Comparison of ENCODE assay signal across 8 mouse cellular contexts in genomic region chr2:167062965-167063880, GRCm38 (mm10). TPM values are rescaled to one million over a fixed set of nuclear protein-coding genes. Genes with fewer than 3 reads are reported as not detected.
A peak's percentile ranks its signal among the peaks of the same experiment; 100 is the strongest.
DNase-seq lines count a peak whose midpoint lies in the region; ATAC-seq and TF ChIP-seq lines count a peak whose summit lies in the region.

TSS of gene Znfx1 (minus strand) at chr2:167063015.

- H3K9ac ChIP-seq in ES-Bruce4 (ENCODE audit: low read depth, poor library complexity, severe bottlenecking) = peak within 1 kb of the TSS; percentile 93
- peak within 1 kb of the TSS; percentile 96 for H3K9ac ChIP-seq in forebrain, embryonic 15.5 days (replicated peaks)

- intact Hi-C loops in heart, postnatal 25 days (cut with DNase I) = loop anchor here (5.0 kb wide), 1 partner anchor 359 kb away; the partner anchor contains the start of gene Slc9a8

- WGBS in forebrain, embryonic 15.5 days = under 1% methylated on average over 44 of the region's 57 CpGs
- WGBS in lung, adult 2 months = under 1% methylated on average over 57 of the region's 57 CpGs

- H3K4me2 ChIP-seq in forebrain, embryonic 15.5 days (replicated peaks) = peak within 1 kb of the TSS; percentile 72

- no peaks in the 10 kb centered on the region for H3K9me3 ChIP-seq in ES-Bruce4 (replicated peaks; ENCODE audit: control insufficient read depth, insufficient read depth, low read length, poor library complexity, severe bottlenecking)
- H3K9me3 ChIP-seq in forebrain, embryonic 15.5 days = no peaks in the 10 kb centered on the region

- H3K27me3 ChIP-seq in ES-Bruce4 (ENCODE audit: control insufficient read depth, insufficient read depth, low read length, poor library complexity, severe bottlenecking) = no peaks in the 10 kb centered on the region
- H3K27me3 ChIP-seq in forebrain, embryonic 15.5 days = no peaks in the 10 kb centered on the region

- H3K4me3 ChIP-seq in ES-Bruce4 (ENCODE audit: low read depth, low read length) = peak within 1 kb of the TSS; percentile 98
- H3K4me3 ChIP-seq in forebrain, embryonic 15.5 days = peak within 1 kb of the TSS; percentile 90
- H3K4me3 ChIP-seq in lung, adult 2 months (replicated peaks; ENCODE audit: extremely low read depth, low read depth, low read length) = peak within 1 kb of the TSS; percentile 86

- H3K36me3 ChIP-seq in ES-Bruce4 (ENCODE audit: control insufficient read depth, insufficient read depth, low read length, poor library complexity, severe bottlenecking) = peaks cover 31% of the 10 kb centered on the region
- H3K36me3 ChIP-seq in forebrain, embryonic 15.5 days = peaks cover 30% of the 10 kb centered on the region

- H3K27ac ChIP-seq in ES-Bruce4 (ENCODE audit: insufficient read depth, low read length) = peak within 1 kb of the TSS; percentile 94
- peak within 1 kb of the TSS; percentile 93 for H3K27ac ChIP-seq in forebrain, embryonic 15.5 days (replicated peaks)

- peak; percentile 100 for TF ChIP-seq POLR2A in ES-Bruce4 (IDR thresholded peaks at IDR 0.05; ENCODE audit: insufficient read depth, low read length)
- peak; percentile 100 for TF ChIP-seq POLR2A in lung, adult 2 months (IDR thresholded peaks at IDR 0.05; ENCODE audit: borderline replicate concordance, extremely low read depth, low read depth, low read length)

- DNase-seq in cerebellum, adult 11 months = peak; percentile 97
- peak; percentile 95 for DNase-seq in heart, postnatal 25 days (ENCODE audit: low spot score)
- DNase-seq in layer of hippocampus, adult 18-20 months (ENCODE audit: low spot score in 2 of 2) = peak; percentile 93 to 97
- peak; percentile 97 for DNase-seq in lung, adult 2 months
- DNase-seq in thymus, adult 18-20 months = peak; percentile 92 to 93

- H3K4me1 ChIP-seq in ES-Bruce4 (ENCODE audit: control insufficient read depth, insufficient read depth, low read length) = peaks cover 5% of the 10 kb centered on the region
- H3K4me1 ChIP-seq in forebrain, embryonic 15.5 days = peaks cover 31% of the 10 kb centered on the region
- peaks cover 21% of the 10 kb centered on the region; the same call in 1 of the 2 replicates for H3K4me1 ChIP-seq in lung, adult 2 months (ENCODE audit: control insufficient read depth, insufficient read depth, low read length)

- ATAC-seq in forebrain, embryonic 15.5 days (replicated peaks) = peak; percentile 96
- peak; percentile 86 for ATAC-seq in neutrophil, adult 5-6 weeks (ENCODE audit: extremely low read depth, insufficient number of reproducible peaks, low FRiP score, poor library complexity, severe bottlenecking)

- TF ChIP-seq CTCF in ES-Bruce4 (IDR thresholded peaks at IDR 0.05; ENCODE audit: low read depth, low read length) = no peak
- no peak for TF ChIP-seq CTCF in lung, adult 2 months (IDR thresholded peaks at IDR 0.05; ENCODE audit: insufficient read depth, low read length)

- 0 out of 2 replicates have a peak, but pooled peaks have one; percentile 50 for TF ChIP-seq EP300 in ES-Bruce4 (IDR thresholded peaks at IDR 0.05; ENCODE audit: insufficient read depth, low read depth, low read length)

RNA-seq across cellular contexts. Expression of gene Znfx1, which starts in this region (rescaled TPM):
- polyA plus RNA-seq in ES-Bruce4 (2011; ENCODE audit: insufficient read depth, insufficient read length, low read depth, missing spikeins) = 11.4 and 12.1 TPM in 2 replicates
- polyA plus RNA-seq in forebrain, embryonic 15.5 days (2015; fragmentation: Nextera tagmentation; extraction: Ambion mirVana) = 7.2 and 7.3 TPM in 2 replicates
- total RNA-seq in heart, postnatal 25 days (2021) = 10 to 100 TPM; 31.6 to 36.3 TPM
- total RNA-seq in layer of hippocampus, adult 18-20 months (2021) = 10 to 100 TPM; 45.8 to 49.9 TPM
- polyA plus RNA-seq in lung, adult 2 months (2012; rRNA removed) = 39.4 and 46.6 TPM in 2 replicates
- total RNA-seq in neutrophil, adult 5-6 weeks (2017) = 60.8 and 65.7 TPM in 2 replicates

Comparison
In these comparisons a context has a peak if more than half of its experiments do, and no peak if none do; other contexts are left out.
1. Peak in every context shown above with its lines: DNase-seq, ATAC-seq, H3K4me3 ChIP-seq and H3K27ac ChIP-seq.